Mouse (Mus musculus): Measurements from ENCODE around the gene Rec8.

The Rec8 gene

DNA sequence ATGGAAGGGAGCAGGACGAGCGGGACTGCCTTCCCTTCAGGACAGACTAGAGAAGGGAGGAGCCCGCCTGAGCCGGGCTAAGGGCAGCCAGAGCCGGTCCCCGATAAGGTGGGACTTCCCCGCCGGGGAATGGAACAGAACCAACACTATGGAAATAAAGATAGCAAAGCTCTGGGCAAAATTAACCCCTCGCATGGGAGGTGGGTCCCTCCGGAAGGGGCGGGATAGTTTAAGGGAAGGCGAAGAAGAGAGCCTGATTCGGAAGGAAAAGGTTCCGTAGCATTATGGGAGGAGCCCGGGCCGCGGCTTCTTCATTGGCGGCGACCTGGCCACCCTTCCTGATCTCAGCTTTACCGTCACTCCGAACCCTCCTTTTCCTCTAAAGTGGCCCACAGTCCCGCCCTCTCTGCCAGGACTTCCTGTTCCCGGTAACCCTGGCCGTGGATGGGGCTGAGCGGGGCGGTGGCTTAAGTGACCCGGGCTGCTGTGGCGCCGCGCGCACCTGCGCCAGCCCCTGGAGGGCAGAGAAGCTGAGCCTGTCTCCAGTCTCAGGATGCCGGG lies 26.4 kb upstream of the Rec8 start, which contains the start of gene Rnf31:
TSS of gene Rnf31 (plus strand) at position 378 of the 561 bp plus-strand sequence.
- in situ Hi-C loops (cut with MboI; ENCODE audit: low sequenced_read_pairs): no loop called here

DNA sequence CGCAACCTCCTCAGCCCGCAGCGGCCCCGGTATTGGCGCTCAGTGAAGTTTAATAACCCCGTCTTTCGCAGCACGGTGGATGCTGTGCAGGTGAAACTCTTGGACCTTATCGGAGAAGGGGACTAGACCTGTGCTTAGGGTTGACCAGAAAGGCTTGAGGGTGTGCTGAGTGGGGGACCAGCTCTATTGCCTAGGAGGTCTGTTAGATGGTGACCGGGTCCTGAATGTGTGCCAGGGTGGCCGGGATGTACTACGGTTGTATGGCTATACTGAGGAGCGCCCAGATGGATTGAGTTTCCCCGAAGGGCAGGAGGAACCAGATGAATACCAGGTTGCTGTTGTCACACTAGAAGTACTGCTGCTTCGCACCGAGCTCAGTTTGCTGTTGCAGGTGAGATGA lies 25.6 kb upstream of the Rec8 start:
- in situ Hi-C loops (cut with MboI; ENCODE audit: low sequenced_read_pairs): no loop called here

DNA sequence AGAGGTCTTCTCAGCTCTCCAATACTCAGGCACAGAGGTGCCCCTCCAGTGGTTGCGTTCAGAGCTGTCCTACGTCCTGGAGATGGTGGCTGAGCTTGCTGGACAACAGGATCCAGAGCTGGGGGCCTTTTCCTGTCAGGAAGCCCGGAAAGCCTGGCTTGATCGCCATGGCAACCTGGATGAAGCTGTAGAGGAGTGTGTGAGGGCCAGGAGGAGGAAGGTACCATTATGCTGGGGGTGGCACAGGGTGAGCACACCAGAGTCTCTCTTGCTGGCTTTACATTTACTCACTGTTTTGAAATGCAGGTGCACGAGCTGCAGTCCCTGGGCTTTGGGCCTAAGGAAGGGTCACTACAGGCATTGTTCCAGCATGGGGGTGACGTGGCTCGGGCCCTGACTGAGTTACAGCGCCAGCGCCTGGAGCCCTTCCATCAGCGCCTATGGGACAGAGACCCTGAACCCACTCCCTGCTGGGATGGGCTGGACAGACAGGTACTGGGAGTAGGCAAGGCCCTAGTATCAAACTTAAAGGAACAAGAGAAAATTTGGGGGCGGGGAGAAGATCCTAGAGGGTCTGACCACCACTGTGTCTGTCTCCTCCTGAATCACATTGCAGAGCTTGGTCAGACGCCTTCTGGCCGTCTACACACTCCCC lies 21.7 kb upstream of the Rec8 start:
- in situ Hi-C loops (cut with MboI; ENCODE audit: low sequenced_read_pairs): no loop called here

DNA sequence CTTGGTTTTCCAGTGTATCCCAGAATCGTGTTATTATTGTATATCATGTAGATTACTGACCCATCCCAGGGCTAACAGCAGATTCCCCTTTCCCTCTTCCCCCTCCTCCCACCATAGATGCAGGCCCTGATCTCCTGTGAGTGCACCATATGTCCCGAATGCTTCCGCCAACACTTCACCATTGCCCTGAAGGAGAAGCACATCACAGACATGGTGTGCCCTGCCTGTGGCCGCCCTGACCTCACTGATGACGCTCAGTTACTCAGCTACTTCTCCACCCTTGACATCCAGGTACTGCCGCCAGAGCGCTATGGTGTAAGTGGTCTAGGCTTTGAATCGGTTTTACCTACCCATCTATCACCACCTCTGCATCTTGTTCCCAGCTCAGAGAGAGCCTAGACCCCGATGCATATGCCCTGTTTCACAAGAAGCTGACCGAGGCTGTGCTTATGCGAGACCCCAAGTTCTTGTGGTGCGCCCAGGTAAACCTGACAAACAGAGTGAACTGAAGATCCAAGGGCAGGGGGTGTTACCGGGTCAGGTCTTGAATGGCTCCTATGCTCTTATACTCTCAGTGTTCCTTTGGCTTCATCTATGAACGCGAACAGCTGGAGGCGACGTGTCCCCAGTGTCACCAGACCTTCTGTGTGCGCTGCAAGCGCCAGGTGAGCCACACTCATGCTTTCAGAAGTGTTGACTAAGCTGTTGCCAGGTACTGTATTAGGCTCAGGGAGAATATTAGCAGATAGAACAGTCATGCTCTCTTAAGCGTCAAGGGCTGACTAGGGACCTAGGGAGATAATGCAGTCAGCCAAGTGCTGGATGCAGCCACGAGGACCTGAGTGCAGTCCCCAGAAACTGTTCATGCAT lies 19.1 kb upstream of the Rec8 start:
- in situ Hi-C loops (cut with MboI; ENCODE audit: low sequenced_read_pairs): no loop called here

DNA sequence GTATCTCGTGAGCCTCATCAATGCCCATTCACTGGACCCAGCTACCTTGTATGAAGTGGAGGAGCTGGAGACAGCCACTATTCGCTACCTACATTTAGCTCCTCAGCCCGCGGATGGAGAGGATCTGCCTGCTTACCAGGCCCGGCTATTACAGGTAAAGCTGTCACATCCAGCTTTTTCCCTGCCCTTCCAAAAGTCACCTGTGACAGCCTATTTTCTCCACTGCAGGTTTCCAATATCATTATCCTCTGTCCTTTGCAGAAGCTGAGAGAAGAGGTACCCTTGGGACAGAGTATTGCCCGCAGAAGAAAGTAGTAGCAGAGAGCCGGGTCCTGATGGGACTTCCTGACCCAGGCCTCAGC lies 14.6 kb upstream of the Rec8 start, which contains the start of gene Irf9:
TSS of gene Irf9 (plus strand) at position 301 of the 362 bp plus-strand sequence.
- in situ Hi-C loops (cut with MboI; ENCODE audit: low sequenced_read_pairs): no loop called here

DNA sequence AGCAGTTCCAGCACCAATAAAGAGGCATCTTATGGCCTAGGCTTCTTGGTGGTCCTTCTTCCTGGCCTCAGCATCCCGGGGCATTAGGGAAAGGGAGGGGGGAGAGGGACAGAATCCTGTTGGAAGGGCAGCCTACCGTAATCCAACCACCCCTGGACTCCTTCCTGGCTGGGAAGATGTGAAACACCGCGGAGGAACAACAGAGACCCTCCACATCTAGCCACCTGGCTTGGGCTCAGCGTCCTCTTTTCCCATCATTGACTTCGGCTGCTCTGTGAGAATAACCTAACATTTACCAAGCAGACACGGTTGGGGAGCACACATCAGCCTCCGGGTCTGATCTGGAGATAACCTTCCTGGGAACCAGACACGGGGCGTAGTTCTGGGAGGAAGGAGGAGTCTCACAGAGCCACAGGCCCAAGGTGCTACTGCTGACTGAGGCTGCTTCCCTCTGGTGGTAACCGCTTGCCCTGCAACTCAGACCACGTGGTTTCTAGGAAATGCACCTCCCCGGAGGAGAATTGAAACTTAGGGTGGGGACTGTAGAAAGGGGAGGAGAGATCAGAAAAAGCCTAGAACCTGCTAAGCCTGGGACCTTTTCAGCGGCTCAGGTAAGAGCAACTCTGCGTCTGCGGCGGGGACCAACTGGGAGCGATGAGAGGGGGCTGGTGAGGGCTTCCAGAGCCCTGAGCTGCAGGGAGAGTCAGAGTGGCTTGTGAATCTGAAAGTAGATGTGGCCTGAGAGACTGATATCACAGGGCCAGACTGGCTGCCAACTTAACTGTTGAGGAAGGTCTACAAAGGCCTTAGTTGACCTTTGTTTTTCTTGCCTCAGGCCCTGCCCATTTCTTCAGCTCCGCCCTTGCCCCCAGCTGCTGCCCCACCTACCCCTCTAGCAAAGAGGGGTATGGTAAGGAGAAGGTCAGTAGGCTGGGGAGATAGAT lies 13.9 kb upstream of the Rec8 start:
- in situ Hi-C loops (cut with MboI; ENCODE audit: low sequenced_read_pairs): no loop called here

DNA sequence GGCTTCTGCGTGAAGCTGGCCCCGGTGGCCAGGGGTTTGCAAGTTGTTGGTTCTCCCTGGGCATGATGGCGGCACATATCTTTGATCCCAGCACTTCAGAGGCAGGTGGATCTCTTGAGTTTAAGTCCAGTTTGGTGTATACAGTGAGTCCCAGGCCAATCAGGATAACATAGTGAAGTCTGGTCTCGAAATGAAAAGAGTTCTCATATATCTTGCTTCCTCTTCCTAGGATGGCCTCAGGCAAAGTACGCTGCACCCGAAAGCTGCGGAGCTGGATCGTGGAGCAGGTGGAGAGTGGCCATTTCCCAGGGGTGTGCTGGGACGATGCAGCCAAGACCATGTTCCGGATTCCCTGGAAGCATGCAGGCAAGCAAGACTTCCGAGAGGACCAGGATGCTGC lies 13.0 kb upstream of the Rec8 start:
- in situ Hi-C loops (cut with MboI; ENCODE audit: low sequenced_read_pairs): no loop called here

DNA sequence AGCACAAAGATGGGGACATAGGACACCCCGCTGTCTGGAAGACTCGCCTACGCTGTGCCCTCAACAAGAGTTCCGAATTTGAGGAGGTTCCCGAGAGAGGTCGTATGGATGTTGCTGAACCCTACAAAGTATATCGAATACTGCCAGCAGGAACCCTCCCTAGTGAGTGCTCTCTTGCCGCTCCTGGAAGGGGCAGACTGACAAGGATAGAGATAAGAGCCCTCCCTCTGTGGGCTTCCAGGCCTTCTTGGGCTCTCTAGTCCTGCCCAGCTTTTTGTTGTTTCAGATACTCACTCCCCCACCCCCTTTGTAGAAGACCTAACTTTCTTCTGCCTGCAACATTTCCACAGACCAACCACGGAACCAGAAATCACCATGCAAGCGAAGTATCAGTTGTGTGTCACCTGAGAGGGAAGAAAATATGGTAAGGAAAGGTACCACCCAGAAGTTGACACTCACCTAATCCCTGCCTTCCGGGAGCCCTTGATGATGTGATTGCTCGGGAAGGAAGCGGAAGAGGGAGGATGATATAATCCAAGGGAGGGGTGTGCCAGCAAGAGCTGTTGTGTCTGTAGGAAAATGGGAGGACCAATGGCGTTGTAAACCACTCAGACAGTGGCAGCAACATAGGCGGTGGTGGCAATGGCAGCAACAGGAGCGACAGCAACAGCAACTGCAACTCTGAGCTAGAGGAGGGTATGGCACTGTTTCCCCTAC lies 11.9 kb upstream of the Rec8 start:
- in situ Hi-C loops (cut with MboI; ENCODE audit: low sequenced_read_pairs): no loop called here

DNA sequence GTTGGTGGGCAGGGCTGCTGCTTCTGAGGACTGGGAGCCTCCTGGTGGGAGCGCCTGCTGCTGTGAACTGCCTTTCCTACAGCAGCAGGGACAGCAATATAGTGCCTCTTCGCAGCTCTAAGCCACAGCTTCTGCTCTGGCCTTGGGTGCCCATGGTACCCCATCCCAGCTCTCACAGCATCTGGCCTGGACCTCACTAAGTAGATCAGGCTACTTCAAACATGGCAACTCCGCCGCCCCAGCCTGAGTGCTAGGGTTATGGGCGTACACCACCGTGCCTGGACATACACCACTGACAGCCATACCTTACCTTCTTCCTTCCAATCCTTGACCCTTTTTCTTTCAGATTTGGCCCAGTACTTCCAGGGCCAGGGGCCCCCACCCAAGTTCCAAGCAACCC lies 9.5 kb upstream of the Rec8 start:
- in situ Hi-C loops (cut with MboI; ENCODE audit: low sequenced_read_pairs): no loop called here

DNA sequence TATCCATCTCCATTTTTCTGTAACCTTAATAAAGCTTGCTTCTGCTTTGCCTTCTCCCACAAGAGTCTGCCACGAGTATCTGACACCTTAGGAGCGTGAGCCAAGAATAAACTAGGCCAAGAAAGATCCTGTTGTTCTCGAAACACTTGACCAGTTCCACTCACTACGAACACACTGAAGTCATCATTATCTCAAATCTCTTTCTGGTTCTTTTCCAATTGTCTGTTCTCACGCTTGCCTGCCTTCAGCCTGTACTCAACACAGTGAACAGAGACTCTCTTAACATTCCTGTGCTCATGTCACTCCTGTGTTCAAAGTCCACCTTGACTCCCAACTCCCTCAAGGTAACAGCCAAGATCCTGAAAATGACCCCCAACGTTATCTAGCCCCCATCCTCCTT lies 4.5 kb upstream of the Rec8 start:
- in situ Hi-C loops (cut with MboI; ENCODE audit: low sequenced_read_pairs): no loop called here

DNA sequence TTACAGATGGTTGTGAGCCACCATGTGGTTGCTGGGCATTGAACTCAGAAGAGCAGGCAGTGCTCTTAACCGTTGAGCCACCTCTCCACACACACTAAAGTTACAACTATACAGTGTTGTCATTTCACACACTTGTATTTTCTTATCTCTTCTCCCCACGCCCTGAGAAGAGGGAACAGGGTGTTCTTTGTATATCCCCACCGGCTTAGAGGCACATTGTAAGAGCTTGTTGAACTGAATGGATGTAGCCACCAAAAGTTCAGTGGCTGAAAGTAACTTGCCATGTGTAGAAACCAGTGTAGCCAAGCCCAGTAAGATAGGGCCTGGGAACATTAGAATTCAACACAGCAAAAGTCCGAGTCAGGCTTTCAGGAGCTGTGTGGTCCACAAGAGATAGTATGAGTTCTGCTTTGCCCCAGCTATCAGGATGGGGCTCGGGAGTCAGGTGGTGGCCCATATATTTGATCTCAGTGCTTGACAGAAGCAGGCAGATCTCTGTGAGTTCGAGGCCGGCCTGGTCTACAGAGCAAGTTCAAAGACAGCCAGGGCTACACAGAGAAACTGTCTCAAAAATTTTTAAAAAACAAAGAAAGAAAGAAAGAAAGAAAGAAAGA lies 3.2 kb upstream of the Rec8 start:
- in situ Hi-C loops (cut with MboI; ENCODE audit: low sequenced_read_pairs): no loop called here

DNA sequence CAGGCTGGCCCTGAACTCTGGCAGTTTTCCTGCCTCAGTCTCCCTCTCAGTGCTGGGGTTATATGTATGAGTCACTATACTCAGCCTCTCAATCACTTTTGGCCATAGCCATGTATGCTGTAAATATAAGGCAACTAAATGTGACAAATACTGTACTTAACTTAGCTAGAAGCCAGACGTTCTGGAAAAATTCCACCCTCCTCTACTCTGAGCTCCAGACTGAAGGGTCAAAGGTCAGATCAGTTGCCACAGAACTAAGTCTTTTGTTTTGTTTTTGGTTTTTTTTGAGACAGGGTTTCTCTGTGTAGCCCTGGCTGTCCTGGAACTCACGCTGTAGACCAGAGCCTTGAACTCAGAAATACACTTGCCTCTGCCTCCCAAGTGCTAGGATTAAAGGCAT lies 2.0 kb upstream of the Rec8 start:
- in situ Hi-C loops (cut with MboI; ENCODE audit: low sequenced_read_pairs): no loop called here

DNA sequence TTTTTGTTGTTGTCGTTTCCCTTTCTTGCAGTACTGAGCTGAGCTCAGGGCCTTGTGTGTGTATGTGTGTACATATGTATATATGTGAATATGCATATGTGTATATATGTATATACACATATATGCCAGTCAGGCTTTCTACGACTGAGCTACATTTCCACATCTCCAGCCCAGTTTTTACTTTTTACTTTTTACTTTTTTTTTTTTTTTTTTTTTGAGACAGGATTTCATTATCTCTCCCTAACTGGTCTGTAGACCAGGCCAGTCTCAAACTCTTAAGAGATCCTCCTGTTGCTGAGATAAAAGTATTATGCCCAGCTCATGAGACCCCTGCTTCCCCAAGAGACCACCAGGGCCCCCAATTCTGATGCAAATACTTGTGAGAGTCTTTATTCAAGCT lies 993 bp upstream of the Rec8 start:
- in situ Hi-C loops (cut with MboI; ENCODE audit: low sequenced_read_pairs): no loop called here

DNA sequence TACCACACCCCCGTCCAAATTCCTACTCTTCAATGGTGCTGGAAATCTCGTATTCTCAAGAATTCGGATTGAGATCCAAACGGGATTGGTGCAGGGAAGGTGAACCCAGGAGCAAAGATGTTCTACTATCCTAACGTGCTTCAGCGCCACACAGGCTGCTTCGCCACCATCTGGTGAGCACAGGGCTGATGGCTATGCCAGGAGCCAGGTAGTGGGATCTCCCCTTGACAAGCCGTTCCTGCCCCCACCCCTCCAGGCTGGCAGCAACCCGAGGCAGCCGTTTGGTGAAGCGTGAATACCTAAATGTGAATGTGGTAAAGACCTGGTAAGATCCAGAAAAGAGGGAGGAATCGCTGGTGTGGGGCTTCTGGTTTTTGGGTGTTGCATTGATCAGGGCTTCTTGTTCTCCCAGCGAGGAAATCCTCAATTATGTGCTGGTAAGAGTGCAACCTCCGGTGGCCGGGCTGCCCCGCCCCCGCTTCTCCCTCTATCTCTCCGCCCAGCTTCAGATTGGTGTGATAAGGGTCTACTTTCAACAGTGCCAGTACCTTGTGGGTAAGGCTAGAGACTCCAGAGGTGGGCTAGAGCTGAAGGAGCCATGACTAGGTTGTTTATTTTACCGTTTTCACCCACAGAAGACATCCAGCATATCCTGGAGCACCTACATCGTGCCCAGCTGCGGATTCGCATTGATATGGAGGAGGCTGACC lies 804 bp downstream of the Rec8 start:
- in situ Hi-C loops (cut with MboI; ENCODE audit: low sequenced_read_pairs): no loop called here

DNA sequence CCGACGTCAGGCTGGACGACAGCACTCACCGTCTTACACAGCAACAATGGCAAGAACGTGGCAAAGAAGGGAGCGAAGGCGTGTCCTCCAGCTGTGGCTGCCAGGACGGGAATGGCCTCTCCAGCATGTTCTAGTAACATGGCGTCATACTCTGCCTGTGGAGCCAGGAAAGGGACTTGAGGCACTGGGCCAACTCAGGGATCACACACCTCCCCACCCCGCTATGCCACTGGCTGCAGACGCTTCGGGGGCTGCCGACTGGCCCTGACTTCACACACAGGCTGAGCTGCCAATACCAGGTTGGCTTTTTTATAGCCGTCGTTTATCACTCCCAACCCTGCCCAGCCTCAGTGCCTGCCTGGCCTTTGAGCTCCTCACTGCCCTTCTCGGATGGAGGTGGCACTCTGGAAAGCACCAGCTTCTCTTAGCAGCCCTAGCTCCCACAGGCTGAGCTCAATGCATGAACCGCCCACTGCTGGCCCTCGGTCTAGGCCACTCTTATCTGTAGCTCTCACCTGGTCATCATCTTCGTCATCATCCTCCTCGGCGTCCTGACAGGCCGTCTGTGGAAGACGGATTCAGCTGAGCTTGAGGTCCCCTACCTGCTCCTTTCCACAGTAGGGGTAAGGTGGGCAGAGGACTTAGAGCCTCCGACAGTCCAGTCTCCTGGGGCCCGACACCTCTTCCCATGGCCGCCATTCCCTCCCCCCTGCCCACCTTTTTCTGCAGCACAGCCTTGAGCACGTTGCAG lies 10.4 kb downstream of the Rec8 start:
- in situ Hi-C loops (cut with MboI; ENCODE audit: low sequenced_read_pairs): no loop called here

DNA sequence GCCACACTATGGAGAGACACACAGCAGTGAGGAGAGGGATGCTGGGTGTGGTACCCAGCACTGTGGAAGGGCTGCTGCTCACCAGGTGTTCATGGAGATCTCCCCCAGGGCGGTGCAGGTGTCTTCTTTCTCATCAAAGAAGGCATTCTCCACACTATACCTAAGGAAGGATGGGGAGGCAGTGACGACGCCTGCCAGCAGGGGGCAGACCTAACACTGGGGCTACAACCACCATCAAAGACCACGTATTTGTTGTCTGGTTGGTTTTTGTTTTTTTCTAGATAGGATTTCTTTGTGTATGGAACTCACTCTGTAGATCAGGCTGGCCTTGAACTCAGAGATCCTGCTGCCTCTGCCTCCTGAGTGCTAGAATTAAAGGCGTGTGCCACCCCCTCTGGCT lies 11.5 kb downstream of the Rec8 start:
- in situ Hi-C loops (cut with MboI; ENCODE audit: low sequenced_read_pairs): no loop called here

DNA sequence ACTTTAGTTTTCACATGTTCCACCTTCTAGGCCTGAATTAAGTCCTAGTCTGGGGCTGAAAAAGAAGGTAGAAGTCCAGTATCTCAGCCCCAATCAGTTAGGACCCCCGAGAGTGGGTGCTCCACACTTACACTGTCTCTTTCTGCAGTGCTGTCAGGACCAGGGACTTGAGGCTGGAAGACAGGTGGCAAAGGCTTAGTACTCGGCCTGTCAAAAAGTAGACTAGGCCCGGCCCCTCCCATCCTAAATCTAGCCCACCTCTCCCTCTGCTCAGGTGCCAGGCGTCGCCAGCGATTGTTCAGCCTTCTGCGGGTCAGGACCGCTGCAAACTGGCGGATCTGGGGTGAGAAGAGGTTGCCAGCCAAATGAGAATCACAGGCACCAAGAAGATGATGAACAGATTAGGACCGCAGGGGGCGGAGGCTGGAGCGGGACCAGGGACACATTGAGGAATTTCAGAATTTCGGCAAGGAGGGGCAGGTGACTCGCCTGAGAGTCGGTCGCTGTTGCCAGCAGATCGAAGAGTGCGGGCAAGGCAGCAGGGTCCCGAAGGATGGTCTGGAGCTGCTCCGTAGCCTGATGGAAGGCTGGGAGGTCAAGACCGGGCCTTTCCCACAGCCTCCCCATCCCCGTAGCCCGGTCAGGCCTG lies 17.2 kb downstream of the Rec8 start:
- in situ Hi-C loops (cut with MboI; ENCODE audit: low sequenced_read_pairs): no loop called here

DNA sequence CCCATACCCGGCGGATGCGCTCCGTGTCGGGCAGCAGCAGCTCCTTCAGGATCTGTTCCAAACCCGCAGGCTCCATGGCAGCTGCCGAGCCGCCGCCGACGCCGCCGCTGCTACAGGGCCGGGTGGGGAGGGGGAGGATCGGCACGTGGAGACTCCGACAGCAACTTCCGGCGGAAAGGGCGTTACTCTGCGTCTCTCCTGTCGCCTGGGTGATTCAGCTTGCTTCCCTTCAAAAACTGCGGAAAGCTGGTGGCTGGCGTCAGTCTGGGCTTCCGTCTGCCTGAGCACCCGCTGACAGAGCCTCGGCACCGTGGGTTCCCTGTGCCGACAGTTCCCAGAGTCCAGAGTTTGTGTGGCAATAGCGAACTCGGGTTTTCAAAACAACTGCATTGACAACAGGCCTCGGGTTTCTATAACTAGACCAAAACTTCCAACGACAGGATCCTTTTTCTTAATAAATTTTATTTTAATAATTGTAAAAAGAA lies 17.7 kb downstream of the Rec8 start, which contains the start of gene Ipo4:
TSS of gene Ipo4 (minus strand) at position 435 of the 485 bp plus-strand sequence.
- in situ Hi-C loops (cut with MboI; ENCODE audit: low sequenced_read_pairs): no loop called here
